Mouse (Mus musculus) ES-CJ7 (cell line): Measurements from ENCODE around the gene Bpi.

Source experiments
- DNase-seq: peaks from one replicate; pipeline ENCODE4 v3.0.0; 2011; ENCODE audit warnings: low read depth, low spot score

The Bpi gene

DNA sequence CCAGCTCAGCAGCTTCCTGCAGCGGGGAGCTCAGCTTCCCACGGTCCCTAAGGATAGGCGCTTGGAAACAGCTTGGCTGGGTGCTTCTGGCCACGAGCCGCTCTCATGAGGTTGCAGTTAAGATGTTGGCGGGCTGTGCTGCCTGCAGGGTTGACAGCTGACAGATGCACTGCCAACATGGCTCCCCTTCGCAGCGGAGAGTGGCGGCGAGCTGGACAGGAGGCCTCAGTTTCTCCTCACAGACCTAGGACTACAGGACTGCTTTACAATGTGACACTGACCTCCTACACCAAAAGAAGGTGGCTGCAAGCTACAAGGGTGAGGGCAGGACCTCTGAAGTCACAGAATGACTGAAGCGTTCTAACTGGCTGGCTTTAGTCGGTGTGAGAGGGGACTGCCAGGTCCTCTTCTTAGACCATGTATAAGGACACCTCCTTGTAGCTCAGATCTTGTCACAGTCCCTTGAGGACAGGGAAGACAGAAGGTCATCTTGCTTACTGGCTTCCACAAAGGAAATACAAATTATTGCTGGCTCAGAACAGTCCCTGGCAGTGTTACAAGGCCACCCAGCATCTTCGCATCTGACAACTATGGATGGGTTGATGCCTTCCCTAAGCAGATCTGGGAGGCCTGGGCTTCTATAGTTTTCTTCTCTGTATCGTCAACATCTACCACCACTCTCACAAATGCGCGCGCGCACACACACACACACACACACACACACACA lies 15.6 kb upstream of the Bpi start:
- no peak for DNase-seq

DNA sequence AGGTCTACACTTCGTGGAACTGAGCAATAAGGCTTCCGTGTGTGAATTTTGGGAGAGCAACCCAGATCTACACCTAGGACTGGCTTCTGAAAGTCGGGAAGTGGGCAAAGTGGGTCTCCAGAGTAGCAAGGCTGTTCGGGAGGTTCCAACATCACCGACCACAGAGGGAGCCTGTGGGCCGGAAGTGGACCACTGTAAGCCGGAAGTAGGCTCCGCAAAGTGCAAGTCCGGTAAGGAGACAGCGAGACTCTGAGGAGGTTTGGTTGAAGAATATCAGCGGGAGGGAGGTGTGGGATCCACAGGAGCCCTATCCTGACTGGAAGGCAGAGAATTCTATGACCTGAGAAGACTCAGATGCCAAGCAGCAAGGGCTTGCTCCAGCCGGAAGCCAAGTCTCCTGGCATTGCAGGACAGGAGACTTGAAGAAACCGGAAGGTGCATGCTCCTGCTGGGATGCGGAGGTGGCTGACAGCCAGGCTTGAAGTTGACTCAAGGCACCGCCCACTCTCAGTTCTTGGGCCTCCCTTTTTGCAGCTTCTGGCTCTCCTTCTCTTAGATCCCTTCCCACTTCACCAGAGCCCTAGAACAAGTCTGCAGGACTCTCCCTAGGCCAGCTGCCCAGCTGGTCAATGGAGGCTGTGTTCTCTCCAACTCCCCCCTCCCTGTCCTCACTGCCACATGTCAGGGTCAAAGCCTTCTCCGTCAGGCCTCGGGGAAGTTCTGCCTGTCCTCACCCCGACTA lies 14.6 kb upstream of the Bpi start:
- no peak for DNase-seq

DNA sequence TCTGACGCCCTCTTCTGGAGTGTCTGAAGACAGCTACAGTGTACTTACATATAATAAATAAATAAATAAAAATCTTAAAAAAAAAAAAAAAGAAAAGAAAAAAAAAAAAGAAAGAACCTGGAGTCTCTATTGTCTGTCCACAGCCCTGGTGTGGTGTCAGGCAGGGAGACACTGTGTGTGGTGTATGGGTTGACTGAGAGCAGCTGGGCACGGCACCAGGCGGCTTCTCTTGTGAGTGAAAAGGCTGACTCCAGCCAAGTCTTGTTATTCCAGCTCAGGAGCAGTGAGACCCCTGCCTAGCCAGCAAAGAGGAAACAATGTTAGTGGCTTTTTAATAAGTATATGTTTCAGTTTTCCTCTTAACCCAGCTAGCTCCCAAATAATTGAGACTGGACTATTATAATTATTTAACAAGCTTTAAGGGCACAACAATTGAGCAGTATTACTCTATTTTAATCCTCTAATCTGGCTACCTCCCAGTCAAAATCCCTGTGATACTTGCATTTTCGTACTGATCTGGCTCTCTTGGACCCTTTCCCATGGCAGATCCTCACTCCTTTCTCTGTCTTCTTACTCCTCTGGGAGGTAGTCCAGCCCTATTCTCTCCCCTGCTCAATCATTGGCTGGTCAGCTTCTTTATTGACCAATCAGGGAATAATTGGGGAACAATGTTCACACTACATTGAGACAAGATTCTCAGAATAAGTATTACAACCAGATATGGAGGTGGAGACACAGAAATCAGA lies 12.6 kb upstream of the Bpi start:
- DNase-seq, result no peak

DNA sequence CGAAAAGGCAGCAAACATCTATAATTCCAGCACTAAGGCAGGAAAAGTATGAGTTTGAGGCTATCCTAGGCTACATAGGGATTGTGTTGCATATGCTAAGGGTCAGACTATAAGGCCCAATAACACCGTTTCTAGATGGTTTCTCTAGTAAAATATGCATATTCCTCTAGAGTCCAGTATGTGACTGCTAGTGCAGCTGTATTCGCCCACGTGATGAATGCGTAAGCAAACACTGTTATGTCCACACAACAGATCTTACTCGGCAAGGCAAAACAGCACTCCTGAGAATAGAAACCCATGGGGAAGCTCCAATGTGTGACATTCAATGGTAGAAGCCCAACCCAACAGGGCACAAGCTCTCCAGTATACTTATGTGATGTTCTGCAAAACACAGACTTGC lies 10.0 kb upstream of the Bpi start:
- no peak for DNase-seq

DNA sequence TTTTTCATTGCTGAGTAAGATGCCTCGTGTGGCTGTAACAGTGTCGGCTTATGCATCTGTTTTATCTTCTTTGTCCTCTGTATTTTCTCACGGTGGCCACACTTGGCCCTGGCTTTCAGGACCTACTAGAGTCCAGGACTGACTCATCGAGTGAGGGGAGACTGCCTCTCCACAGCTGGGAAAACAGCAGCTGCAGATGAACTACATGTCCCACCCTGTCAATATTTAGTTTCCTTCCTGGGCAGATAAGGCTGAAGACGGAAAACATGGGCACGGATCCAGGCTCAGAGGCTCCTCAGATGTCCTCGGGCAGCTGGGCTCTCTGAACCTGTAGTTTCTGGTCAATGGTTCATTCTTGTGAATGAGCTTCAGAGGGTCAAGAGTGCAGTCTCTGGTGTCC lies 9.6 kb upstream of the Bpi start:
- DNase-seq, result no peak

DNA sequence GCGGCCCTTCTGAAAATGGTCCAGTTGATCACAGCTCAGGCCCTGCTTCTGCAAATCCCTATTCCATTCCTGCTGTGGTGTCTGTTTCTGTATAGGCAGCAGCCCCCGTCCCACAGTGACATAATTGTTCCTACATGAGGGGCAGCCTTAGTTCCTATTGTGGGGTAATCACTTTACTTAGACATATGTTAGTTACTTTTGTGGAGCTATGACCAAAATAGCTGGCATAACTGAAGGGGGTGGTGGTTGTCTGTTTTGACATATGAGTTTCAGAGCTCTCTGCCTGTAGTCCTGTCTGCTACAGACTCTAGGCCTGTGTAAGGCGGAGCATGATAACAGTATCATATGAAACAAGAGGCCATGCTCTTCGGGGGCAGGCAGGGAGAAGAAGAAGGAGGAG lies 7.3 kb upstream of the Bpi start:
- DNase-seq, result no peak

DNA sequence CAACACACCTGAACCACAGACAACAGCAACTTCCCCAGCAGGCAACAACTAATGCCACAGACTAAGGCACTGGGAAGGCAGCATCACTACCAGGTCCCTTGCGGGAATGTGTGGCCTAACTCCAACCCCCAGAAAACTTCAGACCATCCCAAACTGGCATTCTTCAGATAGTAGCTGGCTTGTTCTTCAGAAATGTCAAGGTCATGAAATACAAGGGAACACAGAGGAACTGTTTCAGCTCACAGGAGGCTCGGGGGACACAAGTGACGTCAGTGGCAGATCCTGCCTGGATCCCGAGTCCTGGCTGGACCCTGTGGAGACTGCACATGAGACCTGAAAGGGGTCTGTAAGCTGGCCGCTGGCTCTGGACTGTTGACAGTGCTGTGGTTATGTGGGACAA lies 4.1 kb upstream of the Bpi start:
- no peak for DNase-seq

DNA sequence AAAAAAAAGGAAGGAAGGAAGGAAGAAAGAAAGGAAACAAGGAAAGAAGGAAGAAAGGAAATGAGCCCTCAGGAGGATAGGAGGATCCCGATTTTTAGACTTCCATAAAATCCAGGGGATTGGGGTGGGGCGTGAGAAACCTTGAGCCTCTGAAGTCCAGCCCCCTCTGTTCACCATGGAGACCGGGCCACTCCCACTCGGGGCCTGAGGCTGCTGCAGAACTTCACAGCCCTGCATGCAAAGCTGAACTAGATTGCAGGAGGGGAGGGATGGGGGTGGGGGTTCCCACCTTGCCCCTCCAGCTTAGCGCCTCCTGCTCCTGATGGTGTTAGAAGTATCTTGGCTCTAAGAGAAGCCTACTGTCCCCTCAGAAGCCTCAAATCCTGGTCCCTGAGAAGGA lies 1.0 kb upstream of the Bpi start:
- DNase-seq, result peak; percentile 38

DNA sequence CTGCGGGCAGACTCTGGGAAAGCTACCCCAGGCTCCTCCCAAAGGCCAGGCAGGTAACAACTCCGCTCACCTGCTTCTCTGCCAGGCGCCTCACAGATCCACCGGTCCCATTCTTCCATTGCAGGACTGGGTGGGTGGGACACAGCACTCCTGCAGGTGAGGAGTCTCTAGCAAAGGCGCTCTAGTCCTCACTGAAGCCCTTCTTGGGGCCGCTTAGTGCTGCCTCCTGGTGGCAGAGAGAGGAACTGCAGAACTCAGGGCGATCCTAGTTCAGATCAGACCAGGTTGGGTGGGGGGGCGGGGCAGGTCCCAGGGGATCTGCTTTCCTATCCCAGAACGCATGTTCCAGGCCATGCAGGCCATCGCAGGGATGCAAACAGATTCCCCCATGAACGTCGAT lies 887 bp downstream of the Bpi start:
- peak; percentile 90 for DNase-seq

DNA sequence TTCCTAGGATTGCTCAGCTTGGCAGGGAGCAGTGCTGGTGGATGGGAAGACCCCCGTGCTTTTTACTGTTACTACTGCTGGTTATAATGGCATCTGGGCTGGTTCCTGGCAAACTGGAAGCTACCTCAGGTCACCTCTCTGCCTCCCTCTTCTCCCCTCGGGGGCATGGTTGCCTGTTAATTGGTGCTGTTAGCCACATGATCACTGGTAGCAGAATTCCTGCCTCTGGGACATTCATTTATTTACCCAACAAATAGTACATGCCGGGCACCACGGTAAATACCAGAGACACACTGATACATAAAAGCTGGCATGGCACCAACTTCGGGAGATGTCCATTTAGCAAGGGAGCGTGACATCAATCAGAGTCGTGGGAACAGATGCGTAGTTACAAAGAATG lies 1.6 kb downstream of the Bpi start:
- DNase-seq, result no peak

DNA sequence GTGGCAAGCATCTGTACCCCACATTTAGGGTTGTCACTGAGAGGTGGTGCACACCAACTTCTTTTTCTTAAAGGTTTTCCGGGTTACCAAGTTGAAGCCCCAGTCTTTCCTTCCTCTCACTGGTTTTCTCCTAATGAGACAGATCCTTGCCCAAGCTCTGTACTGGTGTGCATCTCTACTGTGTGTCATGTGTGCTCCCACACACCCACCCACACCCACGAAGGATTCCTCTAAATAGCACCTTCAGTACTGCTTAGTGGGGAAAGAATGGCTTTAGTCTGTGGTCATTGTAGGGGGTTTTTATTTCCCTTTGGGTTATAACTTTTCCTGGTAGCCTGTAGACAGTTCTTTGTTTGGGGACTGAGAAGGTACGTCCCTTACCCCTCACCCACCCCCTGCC lies 7.0 kb downstream of the Bpi start:
- DNase-seq, result no peak

DNA sequence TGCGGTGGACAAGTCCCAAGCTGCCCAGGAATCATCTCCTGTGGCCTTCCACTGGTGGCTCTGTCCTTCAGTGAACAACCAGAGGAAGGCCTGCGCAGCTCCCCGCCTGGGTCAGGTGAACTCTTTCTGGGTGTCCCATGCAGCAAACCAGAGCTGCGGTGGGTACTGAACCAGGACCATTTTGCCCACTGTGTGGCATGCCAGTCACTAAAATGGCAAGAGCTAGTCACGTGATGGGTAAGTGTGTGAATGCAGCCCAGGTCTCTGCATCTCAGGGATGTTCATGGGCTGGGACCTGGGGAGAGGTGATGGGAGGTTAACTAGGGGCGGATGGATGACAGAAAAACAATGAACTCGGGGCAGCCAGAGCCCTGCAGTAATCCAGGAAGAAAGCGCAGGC lies 12.1 kb downstream of the Bpi start:
- no peak for DNase-seq

DNA sequence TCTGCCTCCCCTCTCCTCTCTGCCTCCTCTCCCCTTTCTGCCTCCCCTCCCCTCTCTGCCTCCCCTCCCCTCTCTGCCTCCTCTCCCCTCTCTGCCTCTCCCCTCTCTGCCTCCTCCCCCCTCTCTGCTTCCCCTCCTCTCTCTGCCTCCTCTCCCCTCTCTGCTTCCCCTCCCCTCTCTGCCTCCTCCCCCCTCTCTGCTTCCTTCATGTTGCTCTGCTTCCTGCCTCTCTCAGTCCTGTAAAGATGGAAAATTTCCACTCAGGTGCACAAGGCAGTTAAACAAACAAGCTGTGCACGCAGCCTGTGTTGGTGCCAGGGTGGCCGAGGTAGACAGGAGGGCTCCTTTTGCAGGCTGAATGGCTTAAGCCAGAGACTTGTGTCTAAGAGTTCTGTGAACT lies 15.8 kb downstream of the Bpi start:
- no peak for DNase-seq

DNA sequence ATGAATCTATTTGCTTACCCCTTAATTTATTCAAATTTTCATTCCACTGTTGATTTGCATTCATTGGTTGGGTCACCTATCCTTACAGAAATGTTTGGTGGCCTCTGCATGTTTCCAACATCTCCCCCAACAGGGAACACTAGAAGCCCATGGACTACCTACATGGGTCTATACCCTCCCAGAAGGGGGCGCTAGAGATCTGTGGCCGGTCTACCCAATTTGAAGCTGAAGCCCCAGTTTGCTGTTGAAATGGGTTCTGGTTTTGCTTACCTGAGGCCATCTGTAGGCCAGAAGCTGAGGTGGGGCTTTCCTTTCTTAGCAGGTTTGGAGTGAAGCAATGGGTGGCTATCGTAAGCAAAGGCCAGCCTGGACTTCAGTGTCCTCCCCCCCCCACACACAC lies 17.5 kb downstream of the Bpi start:
- DNase-seq, result no peak

DNA sequence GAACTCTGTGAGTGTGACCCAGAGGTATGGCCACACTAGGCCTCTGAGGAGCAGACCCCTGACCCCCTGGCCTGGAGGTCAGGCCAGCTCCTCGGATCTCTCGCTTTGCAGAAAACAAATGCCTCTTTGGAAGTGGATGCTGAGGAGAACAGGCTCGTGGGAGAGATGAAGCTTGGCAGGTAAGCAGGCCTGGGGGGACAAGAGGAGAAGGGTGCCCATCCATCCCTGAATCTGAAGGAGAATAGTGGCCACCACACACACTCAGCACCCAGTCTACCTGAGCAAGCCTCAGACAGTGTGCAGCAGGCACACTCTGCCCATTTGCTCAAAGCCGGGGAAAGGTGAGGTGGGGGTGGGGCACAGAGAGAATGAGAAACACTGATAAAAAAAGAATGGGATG lies 17.9 kb downstream of the Bpi start:
- no peak for DNase-seq

DNA sequence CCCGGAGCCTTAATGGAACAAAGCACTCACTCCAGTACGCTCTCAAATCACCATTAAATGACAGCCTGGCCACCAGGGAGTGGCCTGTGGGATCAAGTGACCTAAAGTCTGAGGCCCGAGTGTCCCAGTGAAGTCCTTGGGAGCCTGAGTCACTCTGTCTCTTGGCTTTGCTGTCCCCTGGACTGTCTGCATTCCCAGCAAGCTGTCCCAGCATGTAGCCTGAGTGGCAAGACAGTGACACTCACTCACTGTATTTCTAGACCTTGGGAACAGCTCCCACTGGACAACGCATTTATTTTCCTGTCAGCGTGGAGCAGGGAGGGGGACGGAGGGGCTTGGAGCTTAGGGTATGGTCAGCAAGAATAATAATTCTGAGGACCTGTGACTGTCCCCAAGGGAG lies 18.6 kb downstream of the Bpi start:
- DNase-seq, result no peak

DNA sequence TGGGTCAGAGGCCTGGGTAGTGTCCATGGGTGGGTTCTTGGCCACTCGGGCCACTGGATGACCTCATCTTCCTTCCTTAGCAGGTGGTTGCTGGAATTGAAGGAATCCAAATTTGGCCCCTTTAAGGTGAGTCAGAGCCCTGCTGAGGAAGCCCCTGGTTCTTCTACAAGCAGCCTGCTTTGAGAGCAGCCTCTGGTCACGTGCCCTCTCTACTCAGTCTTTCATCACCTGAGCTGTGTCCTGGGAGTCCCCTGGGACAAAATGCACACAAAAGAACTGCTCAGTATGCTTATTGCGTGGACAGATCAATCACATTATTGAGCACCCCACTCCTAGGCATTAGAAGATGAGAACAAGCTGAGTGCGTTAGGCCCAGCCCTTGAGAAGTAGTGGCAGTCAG lies 19.0 kb downstream of the Bpi start:
- no peak for DNase-seq

DNA sequence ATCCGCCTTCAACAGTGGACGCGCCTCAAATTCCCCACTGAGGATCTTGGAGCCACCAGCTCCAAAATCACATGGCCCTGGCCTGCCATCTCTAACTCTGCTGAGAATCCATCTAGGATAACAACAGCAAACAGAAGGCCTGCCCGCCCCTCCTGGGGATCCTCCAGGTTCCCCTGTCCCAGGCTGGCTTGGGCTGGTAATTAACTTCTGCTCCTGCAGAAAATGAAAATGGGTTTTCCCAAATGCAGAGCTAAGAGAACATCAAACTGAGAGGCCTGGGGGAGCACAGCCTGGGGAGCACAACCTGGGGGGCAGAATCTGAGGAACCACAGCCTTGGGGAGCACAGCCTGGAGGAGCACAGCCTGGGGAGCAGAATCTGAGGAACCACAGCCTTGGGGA lies 21.8 kb downstream of the Bpi start:
- no peak for DNase-seq

DNA sequence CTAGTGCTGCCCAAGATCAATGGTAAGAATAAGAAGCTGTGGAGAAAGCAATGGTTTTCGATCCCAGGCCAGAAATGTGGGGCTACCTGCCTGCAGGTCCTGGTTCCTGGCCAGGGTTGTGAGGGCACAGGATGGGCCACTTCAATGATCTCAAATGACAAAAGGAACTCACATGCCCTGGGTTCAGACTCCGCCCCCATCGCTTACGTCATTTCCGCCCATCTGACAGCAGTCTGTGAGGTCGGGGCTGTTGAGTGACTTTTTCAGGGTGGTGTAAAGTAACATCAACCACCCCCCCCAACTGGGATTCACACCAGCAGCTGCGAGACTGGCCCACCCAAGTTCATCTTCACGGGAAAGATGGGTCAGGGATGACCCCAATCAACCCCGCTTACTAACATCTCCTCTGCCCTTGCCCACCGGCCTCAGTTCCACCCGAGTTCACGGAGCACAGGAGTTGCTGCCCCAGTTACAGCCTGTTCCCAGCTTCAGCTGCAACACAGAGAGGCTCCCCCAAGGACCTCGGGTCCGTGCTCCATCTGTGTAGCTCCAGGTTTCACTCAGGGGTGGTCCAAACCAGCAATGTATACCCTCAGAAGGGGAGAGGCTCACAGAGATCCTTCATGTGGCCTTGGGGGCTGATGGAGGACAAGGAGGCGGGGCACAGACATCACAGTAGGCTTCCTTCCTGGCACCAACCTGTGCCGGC lies 23.8 kb downstream of the Bpi start:
- peak; percentile 39 for DNase-seq

DNA sequence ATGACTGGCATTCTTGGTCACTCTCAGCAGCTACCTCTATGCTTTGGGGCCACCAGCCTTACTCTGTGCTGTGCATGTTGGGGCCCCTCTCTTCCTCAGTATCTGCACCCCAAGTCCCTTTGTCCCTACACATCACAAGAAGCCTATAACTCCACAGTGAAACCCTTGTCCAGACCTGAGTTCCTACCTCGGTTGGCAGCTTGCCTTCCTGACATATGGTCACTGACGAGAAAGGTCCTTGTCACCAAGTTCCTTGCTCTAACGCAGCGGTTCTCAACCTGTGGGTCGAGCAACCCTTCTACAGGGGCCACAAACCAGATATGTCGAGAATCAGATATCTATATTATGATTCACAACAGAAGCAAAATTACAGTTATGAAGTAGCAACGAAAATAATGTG lies 25.2 kb downstream of the Bpi start:
- DNase-seq, result no peak

DNA sequence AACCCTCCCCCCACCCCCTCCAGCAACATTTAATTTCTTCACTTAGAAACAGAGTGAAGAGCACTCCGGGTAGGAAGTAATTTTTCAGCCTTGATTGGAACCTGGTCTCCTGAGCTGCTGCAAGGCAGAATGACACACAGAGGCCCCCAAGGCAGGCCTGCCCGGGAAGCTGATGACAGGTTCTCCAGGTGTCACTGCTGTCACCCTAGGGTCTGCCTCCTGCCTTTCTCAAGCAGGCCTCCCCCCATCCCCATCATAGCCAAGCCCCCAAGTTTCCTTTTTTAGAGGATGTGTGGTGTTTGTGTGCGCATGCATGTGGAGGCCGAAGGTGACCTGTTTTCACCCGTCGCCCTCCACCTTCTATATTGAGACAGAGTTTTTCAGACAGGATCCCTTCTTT lies 25.9 kb downstream of the Bpi start:
- DNase-seq, result no peak

DNA sequence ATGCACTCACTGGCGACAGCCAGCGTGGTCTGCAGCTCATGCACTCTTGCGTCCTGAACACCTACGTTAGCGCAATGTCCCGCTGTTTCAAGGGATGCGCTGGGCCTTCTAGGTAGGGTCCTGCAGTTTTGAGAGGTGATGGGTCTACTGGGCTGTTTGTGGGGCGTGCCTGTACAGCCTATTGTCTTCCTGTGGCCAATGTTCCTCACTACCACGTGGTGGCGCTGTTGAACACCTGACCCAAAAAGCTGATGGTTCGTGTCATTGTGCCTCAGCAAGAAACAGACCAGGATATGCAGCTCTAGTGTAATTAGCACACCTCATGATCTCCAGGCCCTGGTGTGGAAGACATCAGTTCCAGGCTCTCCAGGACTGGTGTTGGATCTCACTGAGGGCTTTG lies 26.7 kb downstream of the Bpi start:
- peak; percentile 83 for DNase-seq
